In the genomic region with DNA sequence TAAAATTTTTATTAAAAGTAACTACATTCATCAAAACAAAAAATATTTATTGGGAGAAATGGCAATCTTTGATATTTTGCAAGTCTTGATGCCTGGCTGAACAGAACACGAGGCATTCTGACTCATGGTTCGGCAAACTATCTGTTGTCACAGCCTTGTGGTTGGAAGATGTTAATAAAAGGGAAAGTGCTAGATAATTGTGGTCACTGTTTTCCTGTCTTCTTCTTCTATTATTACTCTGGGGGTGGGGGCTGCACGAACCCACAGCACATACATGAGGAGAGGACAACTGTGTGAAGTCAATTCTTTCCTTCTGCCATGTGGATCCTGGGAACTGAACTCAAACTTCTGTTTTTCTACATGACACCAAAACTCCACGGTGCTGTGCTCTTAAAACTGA, we compare ENCODE assay signal across 27 mouse cellular contexts. TPM values are rescaled to one million over a fixed set of nuclear protein-coding genes. Genes with fewer than 3 reads are reported as not detected.
DNase-seq lines count a peak whose midpoint lies in the region; ATAC-seq and TF ChIP-seq lines count a peak whose summit lies in the region.
"Had no signal": no experiment of that assay in that cellular context is flagged by ENCODE, and none has a peak within 500 bp of the region (broad histone marks: within the 10 kb centered on the region; RNA-seq: fewer than 3 reads in every experiment).

No protein-coding gene starts in this region.

- no peak overlapping the region for H3K4me2 ChIP-seq in CH12.LX (ENCODE audit: insufficient read depth, low read depth, poor library complexity, severe bottlenecking)
- H3K4me2 ChIP-seq: heart, embryonic 13.5 days; hindbrain, embryonic 15.5 days; kidney, embryonic 15.5 days; limb, embryonic 13.5 days; liver, embryonic 11.5 days; lung, embryonic 15.5 days; midbrain, embryonic 13.5 days had no signal

- H3K9ac ChIP-seq in CH12.LX (ENCODE audit: insufficient read depth, low read depth), result no peak overlapping the region
- H3K9ac ChIP-seq: heart, embryonic 13.5 days; hindbrain, embryonic 15.5 days; kidney, embryonic 15.5 days; limb, embryonic 13.5 days; lung, embryonic 15.5 days; midbrain, embryonic 13.5 days had no signal

- no peak overlapping the region for H3K4me3 ChIP-seq in CH12.LX (replicated peaks in 1 of 3; ENCODE audit: low read depth in 2 of 3, low read length in 2 of 3, poor library complexity in 1 of 3)
- H3K4me3 ChIP-seq: heart, adult 2 months; heart, embryonic 13.5 days; hindbrain, embryonic 10.5 days; hindbrain, embryonic 15.5 days; kidney, embryonic 15.5 days; limb, embryonic 13.5 days; lung, embryonic 15.5 days; midbrain, embryonic 13.5 days had no signal

- peak; percentile 72 for TF ChIP-seq EP300 in CH12.LX (IDR thresholded peaks at IDR 0.05; ENCODE audit: low read length)

- DNase-seq in 416B (ENCODE audit: low read depth) (peak; percentile 14), CH12.LX (ENCODE audit: extremely low read depth) (peak; percentile 72), Patski (ENCODE audit: low read depth, low spot score) (no peak)
- DNase-seq in spleen, adult 12 weeks (ENCODE audit: low spot score), result no peak
- DNase-seq in lung, postnatal 4 days, result no peak
- DNase-seq: adrenal gland, postnatal 10 days; cerebellum, adult 8-10 months; cerebellum, postnatal 25 days; gastrocnemius, postnatal 25 days; heart, adult 2 months; heart, postnatal 14 days; kidney, adult 18-20 months; kidney, postnatal 36 days; right cerebral cortex, postnatal 25 days; spleen, adult 18-20 months; thymus, postnatal 25 days had no signal

- H3K27me3 ChIP-seq in CH12.LX (replicated peaks) (no peaks in the 10 kb centered on the region), Patski (no peaks in the 10 kb centered on the region)
- H3K27me3 ChIP-seq: heart, embryonic 13.5 days; hindbrain, embryonic 15.5 days; kidney, embryonic 15.5 days; limb, embryonic 13.5 days; lung, embryonic 15.5 days; midbrain, embryonic 13.5 days had no signal

- no peak for TF ChIP-seq RAD21 in CH12.LX (IDR thresholded peaks at IDR 0.05; ENCODE audit: low read depth, low read length)

- dilution Hi-C loops in CH12.LX (cut with MboI; ENCODE audit: extremely low pct_ligation_motif_present, extremely low pct_unique_long_range_greater_than_20kb, low sequenced_read_pairs), result no loop called here

- CTCF ChIA-PET in Patski (lab: Charles Lee), result interaction anchor here (1.9 kb wide), 1 partner anchor 39 kb away, joined by 4 read pairs; no protein-coding TSS in a partner anchor

- peaks cover 8 to 53% of the 10 kb centered on the region in 2 experiments for H3K36me3 ChIP-seq in CH12.LX (replicated peaks in 1 of 2; ENCODE audit: control insufficient read depth in 1 of 2, insufficient read depth in 1 of 2, low read length in 1 of 2)

- TF ChIP-seq CTCF in CH12.LX (conservative IDR thresholded peaks at IDR 0.05 in 1 of 2, IDR thresholded peaks at IDR 0.05 in 1 of 2; ENCODE audit: low read depth in 2 of 2, low read length in 2 of 2), result no peak
- no peak for TF ChIP-seq CTCF in Patski (IDR thresholded peaks at IDR 0.05)

- H3K4me1 ChIP-seq in CH12.LX (ENCODE audit: control insufficient read depth in 1 of 2, insufficient read depth in 2 of 2), result peaks cover 3 to 26% of the 10 kb centered on the region in 2 experiments; a peak in 3 of 4 replicates
- H3K4me1 ChIP-seq: heart, embryonic 13.5 days; hindbrain, embryonic 10.5 days; hindbrain, embryonic 15.5 days; kidney, embryonic 15.5 days; limb, embryonic 13.5 days; lung, embryonic 15.5 days; midbrain, embryonic 13.5 days had no signal

- TF ChIP-seq POLR2A in CH12.LX (IDR thresholded peaks at IDR 0.05; ENCODE audit: low read depth, low read length), result no peak

- in situ Hi-C loops in CH12.LX (cut with MboI; ENCODE audit: low pct_ligation_motif_present, low pct_unique_long_range_greater_than_20kb, low sequenced_read_pairs) (loop anchor here (5.0 kb wide), 1 partner anchor 33 kb away; no protein-coding TSS in a partner anchor), Patski (cut with MboI; ENCODE audit: low pct_unique_long_range_greater_than_20kb) (loop anchor here (5.0 to 25.0 kb wide), 2 partner anchors 43 to 1863 kb away; partner anchors contain the start of gene Kctd3)

- no peaks in the 10 kb centered on the region for H3K79me2 ChIP-seq in CH12.LX (replicated peaks; ENCODE audit: control insufficient read depth, extremely low read depth, insufficient read depth, poor library complexity, severe bottlenecking)

- peak; percentile 57 for ATAC-seq in Patski
- ATAC-seq in megakaryocyte progenitor cell, adult 5-6 weeks (replicated peaks; ENCODE audit: poor library complexity), result peak; percentile 70
- ATAC-seq in megakaryocyte, adult 5-6 weeks (ENCODE audit: poor library complexity, severe bottlenecking), result no peak
- ATAC-seq: forebrain, embryonic 14.5 days; midbrain, embryonic 13.5 days had no signal

- no peak overlapping the region for H3K27ac ChIP-seq in CH12.LX (ENCODE audit: insufficient read depth, low read depth)
- H3K27ac ChIP-seq: heart, adult 2 months; heart, embryonic 13.5 days; hindbrain, embryonic 10.5 days; hindbrain, embryonic 15.5 days; kidney, embryonic 15.5 days; limb, embryonic 13.5 days; lung, embryonic 15.5 days; midbrain, embryonic 13.5 days had no signal

- no peaks in the 10 kb centered on the region for H3K9me3 ChIP-seq in CH12.LX (replicated peaks; ENCODE audit: low read length)
- H3K9me3 ChIP-seq: heart, embryonic 13.5 days; hindbrain, embryonic 10.5 days; hindbrain, embryonic 15.5 days; kidney, embryonic 15.5 days; limb, embryonic 13.5 days; lung, embryonic 15.5 days; midbrain, embryonic 13.5 days had no signal

- POLR2A ChIA-PET in Patski (lab: Charles Lee), result no interaction called here

TF ChIP-seq in CH12.LX, 34 proteins besides CTCF, POLR2A, EP300 and RAD21:
- no peak for TF ChIP-seq ELF1 (IDR thresholded peaks at IDR 0.05; ENCODE audit: low read depth, low read length)
- TF ChIP-seq PAX5 (IDR thresholded peaks at IDR 0.05; ENCODE audit: low read length), result no peak
- TF ChIP-seq UBTF (IDR thresholded peaks at IDR 0.05; ENCODE audit: low read depth, low read length), result no peak
- TF ChIP-seq MAZ (IDR thresholded peaks at IDR 0.05; ENCODE audit: low read depth, low read length), result no peak
- TF ChIP-seq KAT2A (IDR thresholded peaks at IDR 0.05; ENCODE audit: insufficient replicate concordance, low read length), result no peak
- no peak for TF ChIP-seq HCFC1 (IDR thresholded peaks at IDR 0.05; ENCODE audit: low read depth, low read length)
- TF ChIP-seq CHD1 (IDR thresholded peaks at IDR 0.05; ENCODE audit: low read depth, low read length), result no peak
- TF ChIP-seq ZC3H11A (IDR thresholded peaks at IDR 0.05; ENCODE audit: low read depth, low read length), result no peak
- no peak for TF ChIP-seq ZKSCAN1 (IDR thresholded peaks at IDR 0.05; ENCODE audit: borderline replicate concordance, low read depth, low read length)
- TF ChIP-seq GABPA (IDR thresholded peaks at IDR 0.05; ENCODE audit: insufficient replicate concordance, low read depth, low read length), result no peak
- no peak for TF ChIP-seq USF2 (conservative IDR thresholded peaks at IDR 0.05; ENCODE audit: low read depth, low read length)
- TF ChIP-seq MEF2A (IDR thresholded peaks at IDR 0.05; ENCODE audit: borderline replicate concordance, low read depth, low read length), result peak; percentile 54
- TF ChIP-seq MYC (IDR thresholded peaks at IDR 0.05; ENCODE audit: low read depth, low read length), result no peak
- no peak for TF ChIP-seq NELFE (IDR thresholded peaks at IDR 0.05; ENCODE audit: low read depth, low read length)
- no peak for TF ChIP-seq SMC3 (IDR thresholded peaks at IDR 0.05; ENCODE audit: low read depth, low read length)
- peak; percentile 70 for TF ChIP-seq ETS1 (conservative IDR thresholded peaks at IDR 0.05; ENCODE audit: low read depth, low read length)
- no peak for TF ChIP-seq TCF12 (IDR thresholded peaks at IDR 0.05; ENCODE audit: low read depth, low read length)
- no peak for TF ChIP-seq MXI1 (IDR thresholded peaks at IDR 0.05; ENCODE audit: low read depth, low read length)
- TF ChIP-seq JUND (conservative IDR thresholded peaks at IDR 0.05; ENCODE audit: low read depth, low read length), result no peak; the same call in 1 of the 2 replicates
- TF ChIP-seq TBP (conservative IDR thresholded peaks at IDR 0.05; ENCODE audit: low read depth, low read length), result no peak
- no peak for TF ChIP-seq USF1 (IDR thresholded peaks at IDR 0.05; ENCODE audit: low read depth, low read length)
- TF ChIP-seq MAX (IDR thresholded peaks at IDR 0.05; ENCODE audit: low read length), result peak; percentile 40; the same call in 1 of the 2 replicates
- TF ChIP-seq ZMIZ1 (IDR thresholded peaks at IDR 0.05; ENCODE audit: low read depth, low read length), result no peak
- peak; percentile 73 for TF ChIP-seq BHLHE40 (IDR thresholded peaks at IDR 0.05; ENCODE audit: low read depth, low read length)
- TF ChIP-seq POLR2AphosphoS2 (IDR thresholded peaks at IDR 0.05; ENCODE audit: low read depth, low read length), result no peak
- TF ChIP-seq JUN (IDR thresholded peaks at IDR 0.05; ENCODE audit: insufficient read depth, low read depth, low read length), result no peak
- TF ChIP-seq MAFK (IDR thresholded peaks at IDR 0.05; ENCODE audit: insufficient replicate concordance, low read length), result peak; percentile 54

RNA-seq across cellular contexts. Expression of gene Rps6kc1, which starts 36.5 kb away (rescaled TPM):
- total RNA-seq in CH12.LX (2012; rRNA removed) (12.5 and 14.0 TPM in 2 replicates), CH12.LX (2014; rRNA removed) (7.2 and 7.8 TPM in 2 replicates)
- polyA plus RNA-seq in CH12.LX (2012; ENCODE audit: insufficient read length, low read depth) (16.0 and 18.0 TPM in 2 replicates), Patski (2021) (16.5 TPM)
- 6.9 and 7.2 TPM in 2 replicates for total RNA-seq in megakaryocyte progenitor cell, adult 5-6 weeks (2015)
- 8.7 and 10.4 TPM in 2 replicates for total RNA-seq in megakaryocyte progenitor cell, adult 5-6 weeks (2017)
- total RNA-seq in megakaryocyte, adult 5-6 weeks (2015), result 6.8 and 7.1 TPM in 2 replicates
- total RNA-seq in megakaryocyte, adult 5-6 weeks (2017), result 10.0 and 15.6 TPM in 2 replicates

RNA-seq across cellular contexts. Expression of gene Angel2, which starts 49.8 kb away (rescaled TPM):
- total RNA-seq in CH12.LX (2012; rRNA removed) (24.4 and 25.3 TPM in 2 replicates), CH12.LX (2014; rRNA removed) (49.9 and 53.6 TPM in 2 replicates)
- polyA plus RNA-seq in CH12.LX (2012; ENCODE audit: insufficient read length, low read depth) (34.2 and 34.8 TPM in 2 replicates), Patski (2021) (54.1 TPM)
- 23.4 and 25.3 TPM in 2 replicates for total RNA-seq in megakaryocyte progenitor cell, adult 5-6 weeks (2015)
- total RNA-seq in megakaryocyte progenitor cell, adult 5-6 weeks (2017), result 22.9 and 35.8 TPM in 2 replicates
- total RNA-seq in megakaryocyte, adult 5-6 weeks (2015), result 24.1 and 31.6 TPM in 2 replicates
- 28.3 and 31.6 TPM in 2 replicates for total RNA-seq in megakaryocyte, adult 5-6 weeks (2017)

Comparison
In these comparisons a context has a peak if more than half of its experiments do, and no peak if none do; other contexts are left out.
1. DNase-seq: peak in 416B (single experiment) and CH12.LX (single experiment); none in Patski (single experiment), spleen, adult 12 weeks (single experiment) and lung, postnatal 4 days (0 of 2).